9 mouse cellular contexts compared by ENCODE assay signal in genomic region chr9:114585017-114585345, GRCm38 (mm10). TPM values are rescaled to one million over a fixed set of nuclear protein-coding genes. Genes with fewer than 3 reads are reported as not detected.
DNase-seq lines count a peak whose midpoint lies in the region; ATAC-seq and TF ChIP-seq lines count a peak whose summit lies in the region.
"Had no signal": no experiment of that assay in that cellular context is flagged by ENCODE, and none has a peak within 500 bp of the region (broad histone marks: within the 10 kb centered on the region; RNA-seq: fewer than 3 reads in every experiment).

No protein-coding gene starts in this region.

- ATAC-seq in limb, embryonic 13.5 days (ENCODE audit: low FRiP score, low read depth), result no peak
- no peak for ATAC-seq in heart, embryonic 11.5 days (replicated peaks; ENCODE audit: insufficient number of reproducible peaks, low FRiP score, low TSS enrichment)

- peak; percentile 26 for TF ChIP-seq CTCF in heart, adult 2 months (IDR thresholded peaks at IDR 0.05)
- TF ChIP-seq CTCF in thymus, adult 2 months (IDR thresholded peaks at IDR 0.05; ENCODE audit: borderline replicate concordance, control insufficient read depth, extremely low read depth, insufficient read depth, low read length, poor library complexity), result no peak

- H3K4me3 ChIP-seq in heart, adult 2 months, result no peak overlapping the region
- H3K4me3 ChIP-seq in thymus, adult 2 months (ENCODE audit: control insufficient read depth, insufficient read depth, low read length), result no peak overlapping the region
- H3K4me3 ChIP-seq in limb, embryonic 13.5 days, result no peak overlapping the region
- H3K4me3 ChIP-seq in heart, embryonic 11.5 days (ENCODE audit: low read depth, low read length), result no peak overlapping the region; the same call in 1 of the 2 replicates

- H3K27me3 ChIP-seq in heart, adult 2 months (ENCODE audit: control insufficient read depth, insufficient read depth, low read length), result no peaks in the 10 kb centered on the region
- H3K27me3 ChIP-seq in thymus, adult 2 months (ENCODE audit: control insufficient read depth, insufficient read depth, low read length), result no peaks in the 10 kb centered on the region
- no peaks in the 10 kb centered on the region for H3K27me3 ChIP-seq in limb, embryonic 13.5 days
- H3K27me3 ChIP-seq in heart, embryonic 11.5 days (ENCODE audit: control insufficient read depth, insufficient read depth, low read length), result no peaks in the 10 kb centered on the region

- H3K4me1 ChIP-seq in heart, adult 2 months (ENCODE audit: control insufficient read depth, insufficient read depth, low read length), result peaks cover 2% of the 10 kb centered on the region; the same call in 1 of the 2 replicates
- H3K4me1 ChIP-seq in thymus, adult 2 months (replicated peaks; ENCODE audit: control insufficient read depth, insufficient read depth, low read length), result peaks cover 4% of the 10 kb centered on the region
- H3K4me1 ChIP-seq in limb, embryonic 13.5 days, result peaks cover 11% of the 10 kb centered on the region
- H3K4me1 ChIP-seq in heart, embryonic 11.5 days (ENCODE audit: control insufficient read depth, insufficient read depth, low read length), result peaks cover 4% of the 10 kb centered on the region; the same call in 1 of the 2 replicates

- H3K4me2 ChIP-seq in limb, embryonic 13.5 days (replicated peaks), result peak overlapping the region; percentile 76
- H3K4me2 ChIP-seq in heart, embryonic 11.5 days, result no peak overlapping the region

- TF ChIP-seq POLR2A in heart, adult 2 months (IDR thresholded peaks at IDR 0.05; ENCODE audit: insufficient read depth, low read depth, low read length), result no peak
- no peak for TF ChIP-seq POLR2A in thymus, adult 2 months (IDR thresholded peaks at IDR 0.05; ENCODE audit: control insufficient read depth, extremely low read depth, insufficient read depth, low read length, poor library complexity)

- H3K36me3 ChIP-seq in heart, adult 2 months (ENCODE audit: control insufficient read depth, insufficient read depth, low read length), result no peaks in the 10 kb centered on the region
- H3K36me3 ChIP-seq in thymus, adult 2 months (ENCODE audit: control insufficient read depth, insufficient read depth, low read length), result peaks cover 16% of the 10 kb centered on the region; the same call in 1 of the 2 replicates
- H3K36me3 ChIP-seq in limb, embryonic 13.5 days, result peaks cover 44% of the 10 kb centered on the region
- H3K36me3 ChIP-seq in heart, embryonic 11.5 days (ENCODE audit: control insufficient read depth, insufficient read depth, low read length), result no peaks in the 10 kb centered on the region; the same call in 1 of the 2 replicates

- no peak for TF ChIP-seq EP300 in heart, adult 2 months (IDR thresholded peaks at IDR 0.05; ENCODE audit: insufficient read depth, low read depth, low read length)

- H3K9ac ChIP-seq in heart, adult 2 months (ENCODE audit: low read depth, low read length), result no peak overlapping the region
- H3K9ac ChIP-seq in limb, embryonic 13.5 days, result no peak overlapping the region
- H3K9ac ChIP-seq in heart, embryonic 11.5 days (ENCODE audit: low read depth, low read length), result no peak overlapping the region

- DNase-seq in heart, adult 2 months, result no peak
- no peak for DNase-seq in heart, postnatal 25 days (ENCODE audit: low spot score)
- peak; percentile 22 for DNase-seq in thymus, adult 2 months
- no peak for DNase-seq in thymus, postnatal 10 days (ENCODE audit: low spot score in 2 of 2)
- no peak for DNase-seq in testis, postnatal 10 days (ENCODE audit: low spot score)
- no peak for DNase-seq in urinary bladder, postnatal 36 days (ENCODE audit: low spot score in 2 of 2)

- H3K27ac ChIP-seq in heart, adult 2 months, result no peak overlapping the region
- no peak overlapping the region for H3K27ac ChIP-seq in thymus, adult 2 months (ENCODE audit: control insufficient read depth, insufficient read depth, low read length)
- H3K27ac ChIP-seq in limb, embryonic 13.5 days, result no peak overlapping the region
- H3K27ac ChIP-seq in heart, embryonic 11.5 days (ENCODE audit: low read depth, low read length), result no peak overlapping the region

- 78% methylated on average over 5 of the region's 5 CpGs for WGBS in heart, adult 2 months
- WGBS in thymus, adult 2 months, result 83% methylated on average over 5 of the region's 5 CpGs
- WGBS in limb, embryonic 13.5 days, result 41% methylated on average over 5 of the region's 5 CpGs
- WGBS in heart, embryonic 11.5 days (ENCODE audit: insufficient replicate concordance), result 38% methylated on average over 5 of the region's 5 CpGs

- intact Hi-C loops in heart, adult 2 months (cut with DNase I), result loop anchor here (10.0 kb wide), 1 partner anchor 170 kb away; no protein-coding TSS in a partner anchor
- intact Hi-C loops in heart, postnatal 25 days (cut with DNase I), result no loop called here

- no peaks in the 10 kb centered on the region for H3K9me3 ChIP-seq in limb, embryonic 13.5 days
- no peaks in the 10 kb centered on the region for H3K9me3 ChIP-seq in heart, embryonic 11.5 days (replicated peaks; ENCODE audit: control insufficient read depth, low read length)

- H3K79me2 ChIP-seq in heart, adult 2 months (replicated peaks; ENCODE audit: control insufficient read depth, insufficient read depth, low read length), result no peaks in the 10 kb centered on the region

RNA-seq across cellular contexts. Expression of gene Trim71, which starts 20.8 kb away (rescaled TPM):
- not detected for total RNA-seq in heart, adult 2 months (2021)
- polyA plus RNA-seq in heart, adult 2 months (2012; rRNA removed), result not detected in 2 replicates
- not detected for total RNA-seq in heart, postnatal 25 days (2021)
- polyA plus RNA-seq in thymus, adult 2 months (2012; rRNA removed), result 0.03 TPM in 1 of 2 replicates, not detected in the other
- 0.62 and 0.91 TPM in 2 replicates for polyA plus RNA-seq in limb, embryonic 13.5 days (2015; fragmentation: Nextera tagmentation; extraction: Ambion mirVana)
- polyA plus RNA-seq in heart, embryonic 11.5 days (2014; fragmentation: Nextera tagmentation; extraction: Ambion mirVana), result 1.00 and 1.1 TPM in 2 replicates
- polyA plus RNA-seq: large intestine, adult 2 months had no signal

RNA-seq across cellular contexts. Expression of gene Cnot10, which starts 55.0 kb away (rescaled TPM):
- 10 to 100 TPM; 22.5 to 23.5 TPM for total RNA-seq in heart, adult 2 months (2021)
- 16.8 and 26.2 TPM in 2 replicates for polyA plus RNA-seq in heart, adult 2 months (2012; rRNA removed)
- 10 to 100 TPM; 19.7 to 21.8 TPM for total RNA-seq in heart, postnatal 25 days (2021)
- polyA plus RNA-seq in thymus, adult 2 months (2012; rRNA removed), result 42.6 and 45.2 TPM in 2 replicates
- polyA plus RNA-seq in limb, embryonic 13.5 days (2015; fragmentation: Nextera tagmentation; extraction: Ambion mirVana), result 75.1 and 75.9 TPM in 2 replicates
- 37.5 and 40.8 TPM in 2 replicates for polyA plus RNA-seq in heart, embryonic 11.5 days (2014; fragmentation: Nextera tagmentation; extraction: Ambion mirVana)
